Mouse (Mus musculus) cerebellum, adult 2 months (tissue): ENCODE data around the gene Tmem17.

Experiments
- CTCF ChIP-seq: fragments of 200-500 bp; IDR thresholded peaks from 2 replicates; pipeline ENCODE4 v1.5.1; 2011; ENCODE audit warnings: low read depth, mild to moderate bottlenecking, control low read depth, low read length, moderate library complexity, borderline replicate concordance; ENCODE audit not compliant: insufficient read depth
- POLR2A ChIP-seq: fragments of 200-500 bp; IDR thresholded peaks from 2 replicates; pipeline ENCODE4 v1.6.1; 2011; ENCODE audit warnings: low read length, control low read depth, borderline replicate concordance; ENCODE audit not compliant: insufficient read depth

DNA sequence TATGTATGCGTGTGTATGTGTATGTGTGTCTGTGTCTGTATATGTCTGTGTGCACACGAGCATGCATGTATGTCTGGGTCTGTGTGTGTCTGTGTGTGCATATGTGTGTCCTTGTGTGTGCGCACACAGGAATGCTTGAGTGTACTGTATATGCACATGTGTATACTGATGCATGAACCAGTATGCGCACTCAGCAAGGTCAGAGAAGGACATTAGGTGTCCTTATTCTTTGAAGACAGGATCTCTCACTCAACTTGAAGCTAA lies 49.4 kb downstream of the Tmem17 start:
- TF ChIP-seq POLR2A = no peak
- no peak for TF ChIP-seq CTCF
